Mouse (Mus musculus): ENCODE measurements around the gene Etv1.
A peak's percentile ranks its signal among the peaks of the same experiment; 100 is the strongest.
"Not testable (repeated sequence)": the region's sequence is repeated elsewhere in the genome, so short reads cannot be mapped to it uniquely, and the experiment has no call there.

Etv1 gene

DNA sequence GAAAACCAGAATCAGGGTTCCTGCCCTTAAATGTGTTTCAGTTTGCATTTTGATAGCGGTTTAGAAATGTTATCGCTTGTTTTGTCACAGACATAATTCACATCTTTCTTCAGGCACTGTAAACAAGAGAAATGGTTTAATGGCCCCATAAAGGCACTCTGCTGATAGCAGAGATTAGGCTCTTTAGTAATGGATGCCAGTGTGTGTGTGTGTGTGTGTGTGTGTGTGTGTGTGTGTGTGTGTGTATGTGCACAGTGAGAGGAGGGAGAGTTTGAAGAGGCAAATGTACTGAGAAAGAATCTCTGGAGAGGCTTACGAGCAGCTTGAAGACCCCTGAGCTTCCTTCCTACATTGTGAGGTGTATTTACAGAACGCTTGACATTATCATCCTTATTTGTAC is 41.5 kb downstream of the Etv1 start:
- no peak for DNase-seq

DNA sequence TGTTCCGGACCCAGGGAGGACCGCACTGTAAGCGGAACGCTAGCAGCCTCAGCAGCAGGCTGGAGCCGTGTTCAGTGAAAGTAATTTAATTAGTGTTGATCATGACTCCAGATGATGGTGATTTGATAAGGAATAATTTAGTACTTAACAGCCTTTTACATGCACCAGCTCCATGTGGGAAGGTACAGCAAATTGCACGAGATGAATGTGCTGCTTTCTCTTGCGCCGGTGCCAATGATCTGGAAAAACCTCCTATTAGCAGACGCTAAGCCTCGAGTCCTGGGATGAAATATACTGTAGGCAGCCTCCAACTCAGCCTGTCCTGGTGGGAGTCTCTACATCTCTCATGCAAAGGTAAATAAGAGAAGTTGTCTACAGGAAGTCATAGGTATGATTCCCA is 45.2 kb downstream of the Etv1 start:
- peak; percentile 61 for DNase-seq

DNA sequence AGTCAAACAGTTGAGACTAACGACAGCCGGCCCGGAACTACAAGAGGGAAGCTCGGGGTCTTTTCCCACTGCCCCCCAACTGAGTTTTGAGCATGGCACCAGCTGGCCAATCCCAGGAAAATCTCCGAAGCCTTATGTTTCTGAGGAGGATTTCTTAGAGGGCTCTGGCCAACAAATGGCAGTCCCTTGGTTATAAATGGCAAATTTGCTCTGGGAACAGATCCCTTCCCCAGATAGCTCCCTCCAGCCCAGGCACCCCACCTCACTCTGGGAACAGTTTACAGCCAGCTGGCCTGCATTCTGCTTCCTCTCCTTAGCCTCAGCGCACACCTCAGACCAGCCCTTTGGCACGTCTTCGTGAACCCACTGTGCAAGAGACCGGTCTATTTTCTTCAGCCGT is 53.8 kb downstream of the Etv1 start:
- peak; percentile 99 for DNase-seq

DNA sequence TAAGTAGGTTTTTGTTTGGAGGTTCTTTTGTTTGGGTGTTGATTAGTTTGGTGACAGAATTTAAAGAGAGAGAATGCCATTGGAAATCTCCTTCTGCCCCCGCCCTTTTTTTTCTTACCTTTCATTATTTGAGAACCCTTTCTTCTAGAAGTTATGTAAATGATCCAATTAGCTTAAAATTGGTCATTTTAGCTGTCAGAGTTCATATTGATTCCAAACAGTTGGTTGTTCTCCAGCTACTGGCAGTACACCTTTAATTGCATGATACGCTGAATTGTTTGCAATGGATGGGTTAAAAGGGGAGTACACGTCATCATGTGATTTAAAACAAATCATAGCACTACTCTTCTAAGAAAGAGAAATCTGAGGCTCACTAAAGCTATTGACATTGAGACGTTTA is 55.4 kb downstream of the Etv1 start:
- no peak for DNase-seq

DNA sequence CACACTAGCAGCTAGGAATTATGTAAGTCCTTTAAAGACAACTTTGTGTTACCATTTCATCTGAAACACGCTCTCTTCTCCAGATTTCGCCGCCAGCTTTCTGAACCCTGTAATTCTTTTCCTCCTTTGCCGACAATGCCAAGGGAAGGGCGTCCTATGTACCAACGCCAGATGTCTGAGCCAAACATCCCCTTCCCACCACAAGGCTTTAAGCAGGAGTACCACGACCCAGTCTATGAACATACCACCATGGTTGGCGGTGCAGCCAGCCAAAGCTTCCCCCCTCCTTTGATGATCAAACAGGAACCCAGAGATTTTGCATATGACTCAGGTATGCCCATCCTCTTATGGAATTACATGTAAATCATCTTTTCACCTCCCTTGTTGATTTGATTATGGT is 55.8 kb downstream of the Etv1 start:
- DNase-seq, result not testable (repeated sequence)

- no peak for DNase-seq
Measured at GRCm38 (mm10) chr12:38843801-38844295, 64.7 kb downstream of the Etv1 start.

- no peak for DNase-seq
Measured at GRCm38 (mm10) chr12:38847500-38848261, 68.5 kb downstream of the Etv1 start.

GRCm38 (mm10) chr12:38849994-38850393 is 70.8 kb downstream of the Etv1 start:
- no peak for DNase-seq

DNA sequence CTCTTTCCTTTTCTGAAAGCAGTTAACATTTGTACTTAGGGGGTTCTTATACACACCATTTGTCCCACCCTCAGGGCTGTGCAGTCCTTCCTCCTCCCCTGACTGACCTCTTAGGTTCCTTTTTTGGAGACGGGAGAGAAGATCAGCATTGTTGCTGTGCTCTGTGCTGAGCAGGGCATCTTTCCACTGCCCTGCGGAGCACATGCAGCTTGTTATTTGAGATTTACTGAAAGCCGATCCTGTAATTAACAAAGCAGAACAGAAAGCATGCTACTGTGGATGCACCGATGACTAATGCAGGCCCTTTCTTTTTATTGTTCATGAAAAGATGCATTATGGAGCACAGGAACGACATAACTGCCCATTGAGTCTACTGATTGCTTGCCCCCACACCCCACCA is 75.1 kb downstream of the Etv1 start:
- no peak for DNase-seq

DNA sequence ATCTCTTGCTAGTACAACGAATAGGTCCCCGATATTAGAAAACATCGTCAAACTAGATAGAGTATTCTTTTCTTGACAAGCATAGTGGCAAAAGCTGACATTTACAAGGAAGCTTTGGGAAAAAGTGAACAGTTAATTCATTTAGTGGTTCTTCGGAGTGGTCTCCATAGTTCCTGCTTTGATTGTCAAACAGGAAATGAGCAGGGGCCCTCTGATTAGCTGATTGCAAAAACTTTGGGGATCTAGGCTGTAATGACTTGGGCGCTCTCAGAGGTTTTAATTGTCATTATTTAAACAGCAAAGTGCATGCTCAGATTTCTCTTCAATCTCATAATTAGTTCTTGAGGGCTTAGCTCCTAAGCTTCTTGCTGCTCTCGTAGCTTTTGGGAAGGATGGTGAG is 75.6 kb downstream of the Etv1 start:
- no peak for DNase-seq

DNA sequence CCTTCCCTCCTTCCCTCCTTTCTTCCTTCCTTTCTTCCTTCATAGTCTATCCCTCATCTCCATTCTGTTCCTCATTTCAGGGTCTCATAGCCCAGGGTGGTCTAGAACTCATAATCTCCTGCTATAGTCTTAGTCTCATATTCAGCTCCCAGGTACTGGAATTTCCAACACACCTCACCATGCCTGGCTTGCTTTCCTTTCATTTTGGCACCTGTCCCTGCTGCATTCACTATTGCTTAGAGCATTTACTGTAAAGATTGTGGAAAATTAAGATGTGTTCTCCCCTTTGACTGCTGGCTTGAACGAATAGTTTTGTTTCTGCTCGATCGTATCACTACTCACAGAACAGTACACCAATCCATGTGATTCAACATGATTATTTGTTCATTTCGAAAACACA is 80.5 kb downstream of the Etv1 start:
- DNase-seq, result no peak

- no peak for DNase-seq
Measured at GRCm38 (mm10) chr12:38860168-38861115, 81.3 kb downstream of the Etv1 start.

DNA sequence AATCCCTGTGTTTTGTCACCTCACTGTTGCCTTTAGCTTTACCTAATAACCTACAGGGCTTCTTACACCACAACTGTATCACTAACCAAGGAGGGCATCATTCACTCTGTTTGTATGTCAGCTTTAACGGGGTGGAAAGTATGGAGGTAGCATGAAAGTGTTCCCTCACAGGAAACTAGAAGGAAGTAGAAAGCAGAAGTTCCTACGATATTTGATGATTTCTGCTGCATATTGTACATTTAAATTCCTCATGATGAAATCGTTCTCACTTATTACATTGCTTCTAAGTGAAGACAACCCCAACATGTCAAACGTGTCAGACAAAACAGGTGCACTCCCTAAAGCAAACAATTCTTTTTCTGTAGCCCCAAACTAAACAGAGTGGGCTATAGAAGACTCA is 84.2 kb downstream of the Etv1 start:
- DNase-seq, result no peak

GRCm38 (mm10) chr12:38863982-38864828 is 85.0 kb downstream of the Etv1 start:
- no peak for DNase-seq

DNA sequence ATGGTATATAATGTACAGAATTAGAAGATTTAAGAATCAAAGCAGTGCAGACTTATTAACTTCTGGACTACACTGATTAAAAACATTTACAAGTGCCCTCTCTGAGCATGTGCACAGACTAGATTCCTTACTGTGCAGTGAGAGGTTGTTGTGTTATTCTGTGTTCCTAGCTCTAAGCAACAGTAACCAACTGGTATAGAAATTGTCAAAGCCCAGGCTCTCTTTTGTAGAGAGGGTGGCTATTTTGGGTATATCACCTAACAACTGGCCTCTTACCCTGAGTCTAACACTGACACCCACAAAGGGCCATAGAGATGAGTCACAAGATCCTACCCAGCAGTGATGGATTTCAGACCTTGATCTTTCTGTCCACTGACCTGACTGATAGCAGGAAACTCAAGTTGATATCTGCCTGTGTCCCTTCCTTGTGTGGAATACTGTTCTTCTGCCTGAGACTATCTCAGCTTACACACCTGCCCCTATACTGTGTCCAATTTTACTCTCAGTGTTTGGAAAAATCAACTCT is 95.4 kb downstream of the Etv1 start:
- no peak for DNase-seq

- no peak for DNase-seq
Measured at GRCm38 (mm10) chr12:38904516-38904915, 125.3 kb downstream of the Etv1 start.

DNA sequence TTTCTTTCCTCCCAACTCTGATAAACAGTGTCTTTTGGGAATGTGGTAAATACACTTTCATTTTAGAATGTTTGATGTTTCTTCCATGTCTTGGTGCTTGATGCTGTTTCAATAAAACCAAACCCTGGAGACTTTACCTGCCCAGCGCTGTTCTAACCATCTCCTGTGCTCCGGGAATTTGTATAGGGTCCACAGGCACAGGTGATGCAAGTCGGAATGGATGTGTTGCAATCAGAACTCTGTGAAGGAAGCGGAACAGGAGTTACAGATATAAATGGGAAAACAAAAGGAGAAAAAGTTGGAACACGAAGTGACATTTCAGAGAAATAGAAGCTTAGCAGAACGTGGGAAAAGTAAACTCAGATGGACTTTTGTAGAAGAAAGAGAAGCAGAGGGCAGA is 127.1 kb downstream of the Etv1 start:
- no peak for DNase-seq

GRCm38 (mm10) chr12:38906812-38907211 is 127.6 kb downstream of the Etv1 start:
- DNase-seq, result no peak

GRCm38 (mm10) chr12:38908947-38909346 is 129.8 kb downstream of the Etv1 start:
- no peak for DNase-seq

Data from cerebellum, adult 9-11 months (tissue).